Mouse (Mus musculus): ENCODE measurements around the gene Nfix.
"Not testable (repeated sequence)": the region's sequence is repeated elsewhere in the genome, so short reads cannot be mapped to it uniquely, and the experiment has no call there.

Gene Nfix

GRCm38 (mm10) chr8:84700941-84701911, 98.9 kb downstream of the Nfix start, which contains the start of gene Lyl1:
Lyl1 (plus strand) TSS chr8:84701457.
- DNase-seq (ENCODE audit: low read depth, low spot score) = no peak

GRCm38 (mm10) chr8:84700526-84700925, 99.6 kb downstream of the Nfix start:
- DNase-seq (ENCODE audit: low read depth, low spot score) = no peak

DNA sequence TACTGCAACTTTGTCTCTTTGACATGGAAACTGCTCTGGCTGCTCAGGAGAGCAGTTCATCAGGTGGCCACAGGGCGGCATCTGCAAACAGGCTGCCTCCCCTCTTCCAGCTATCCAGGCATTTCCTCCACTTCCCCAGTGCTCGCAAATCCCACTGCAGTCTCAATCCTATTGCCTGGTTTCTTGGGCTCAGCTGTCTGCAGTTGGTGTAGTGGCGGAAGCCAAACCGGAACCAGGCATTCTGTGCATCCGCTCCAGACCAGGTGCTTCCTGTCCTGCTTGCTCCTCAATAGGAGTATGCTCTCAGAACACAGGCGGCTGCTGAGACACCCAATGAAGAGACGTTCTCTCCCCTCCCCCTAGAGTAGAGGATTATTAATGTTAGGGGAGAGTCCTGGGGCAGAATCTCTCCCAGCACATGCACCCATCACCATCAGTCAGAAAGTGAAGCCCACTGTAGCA, 100.3 kb downstream of the Nfix start:
- peak; percentile 64 for DNase-seq (ENCODE audit: low read depth, low spot score)

GRCm38 (mm10) chr8:84698929-84699401, 101.2 kb downstream of the Nfix start:
- no peak for DNase-seq (ENCODE audit: low read depth, low spot score)

DNA sequence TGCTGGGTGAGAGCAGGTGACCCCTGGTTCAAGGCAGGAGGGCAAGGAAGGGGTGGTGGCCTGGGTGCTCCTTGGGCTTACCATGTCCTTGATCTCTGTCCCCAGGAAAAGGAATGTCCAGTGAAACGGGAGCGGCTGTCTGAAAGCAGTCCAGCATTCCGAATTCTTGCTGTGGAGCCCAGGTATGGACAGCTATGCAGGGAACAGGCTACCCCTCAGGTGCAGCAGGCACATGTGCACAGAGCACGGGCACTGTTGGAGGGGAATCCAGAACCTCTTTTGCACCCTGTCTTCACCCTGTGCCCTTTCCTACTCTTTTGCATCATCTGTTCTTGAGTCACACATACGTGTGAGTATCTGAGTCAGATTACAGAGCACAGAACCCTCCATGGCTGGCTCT, 101.9 kb downstream of the Nfix start:
- DNase-seq (ENCODE audit: low read depth, low spot score) = no peak

- no peak for DNase-seq (ENCODE audit: low read depth, low spot score)
These were observed 102.7 kb downstream of the Nfix start for GRCm38 (mm10) chr8:84697166-84698130.

DNA sequence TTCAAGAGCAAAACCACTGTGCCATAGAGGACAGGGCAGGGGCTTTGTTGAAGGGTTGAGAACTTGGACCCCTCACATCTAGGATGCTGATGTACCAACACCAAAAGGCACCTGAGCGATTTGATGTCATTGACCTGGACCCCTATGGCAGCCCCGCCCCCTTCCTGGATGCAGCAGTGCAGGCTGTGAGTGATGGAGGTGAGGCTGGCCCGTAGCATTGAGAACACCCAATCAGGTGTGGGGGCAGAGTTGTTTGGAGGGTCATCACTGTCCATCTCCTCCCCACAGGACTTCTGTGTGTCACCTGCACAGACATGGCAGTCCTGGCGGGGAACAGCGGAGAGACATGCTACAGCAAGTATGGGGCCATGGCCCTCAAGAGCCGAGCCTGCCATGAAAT, 105.0 kb downstream of the Nfix start:
- DNase-seq (ENCODE audit: low read depth, low spot score) = no peak

GRCm38 (mm10) chr8:84693332-84693731, 106.8 kb downstream of the Nfix start:
- DNase-seq (ENCODE audit: low read depth, low spot score) = no peak

GRCm38 (mm10) chr8:84689091-84689915, 110.8 kb downstream of the Nfix start:
- DNase-seq (ENCODE audit: low read depth, low spot score) = peak; percentile 87

DNA sequence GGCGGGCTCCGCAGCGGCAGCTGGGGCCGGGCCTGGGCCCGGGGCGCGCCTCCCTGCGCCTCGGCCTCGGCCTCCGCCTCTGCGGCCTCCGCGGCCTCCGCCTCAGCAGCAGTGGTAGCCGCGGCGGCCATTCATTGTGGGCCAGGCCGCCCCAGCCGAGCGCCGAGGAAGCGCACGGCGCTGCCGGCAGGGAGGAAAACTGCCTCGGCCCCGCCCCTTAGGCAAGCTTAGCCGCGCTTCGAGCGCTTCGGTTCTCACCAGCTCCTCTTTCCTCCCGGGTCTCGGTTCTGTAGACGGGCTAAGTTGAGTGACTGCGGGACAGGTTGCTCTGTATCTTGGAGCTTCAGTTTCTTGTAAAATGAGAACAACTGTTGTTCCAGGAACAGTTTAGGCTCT, 112.4 kb downstream of the Nfix start, which contains the start of gene Nacc1:
Nacc1 (minus strand) TSS at position 158 of the 396 bp plus-strand sequence.
- DNase-seq (ENCODE audit: low read depth, low spot score) = peak; percentile 85

GRCm38 (mm10) chr8:84687003-84687704, 113.0 kb downstream of the Nfix start:
- DNase-seq (ENCODE audit: low read depth, low spot score) = no peak

- DNase-seq (ENCODE audit: low read depth, low spot score) = no peak
These were observed 113.7 kb downstream of the Nfix start, which contains the start of gene Trmt1 for GRCm38 (mm10) chr8:84686191-84687002. Trmt1 (plus strand) TSS chr8:84686307.

- no peak for DNase-seq (ENCODE audit: low read depth, low spot score)
These were observed 115.6 kb downstream of the Nfix start for GRCm38 (mm10) chr8:84684537-84684936.

GRCm38 (mm10) chr8:84682257-84682656, 117.9 kb downstream of the Nfix start:
- DNase-seq (ENCODE audit: low read depth, low spot score) = no peak

- DNase-seq (ENCODE audit: low read depth, low spot score) = no peak
These were observed 118.7 kb downstream of the Nfix start for GRCm38 (mm10) chr8:84681476-84681875.

GRCm38 (mm10) chr8:84677305-84677704, 122.8 kb downstream of the Nfix start:
- no peak for DNase-seq (ENCODE audit: low read depth, low spot score)

DNA sequence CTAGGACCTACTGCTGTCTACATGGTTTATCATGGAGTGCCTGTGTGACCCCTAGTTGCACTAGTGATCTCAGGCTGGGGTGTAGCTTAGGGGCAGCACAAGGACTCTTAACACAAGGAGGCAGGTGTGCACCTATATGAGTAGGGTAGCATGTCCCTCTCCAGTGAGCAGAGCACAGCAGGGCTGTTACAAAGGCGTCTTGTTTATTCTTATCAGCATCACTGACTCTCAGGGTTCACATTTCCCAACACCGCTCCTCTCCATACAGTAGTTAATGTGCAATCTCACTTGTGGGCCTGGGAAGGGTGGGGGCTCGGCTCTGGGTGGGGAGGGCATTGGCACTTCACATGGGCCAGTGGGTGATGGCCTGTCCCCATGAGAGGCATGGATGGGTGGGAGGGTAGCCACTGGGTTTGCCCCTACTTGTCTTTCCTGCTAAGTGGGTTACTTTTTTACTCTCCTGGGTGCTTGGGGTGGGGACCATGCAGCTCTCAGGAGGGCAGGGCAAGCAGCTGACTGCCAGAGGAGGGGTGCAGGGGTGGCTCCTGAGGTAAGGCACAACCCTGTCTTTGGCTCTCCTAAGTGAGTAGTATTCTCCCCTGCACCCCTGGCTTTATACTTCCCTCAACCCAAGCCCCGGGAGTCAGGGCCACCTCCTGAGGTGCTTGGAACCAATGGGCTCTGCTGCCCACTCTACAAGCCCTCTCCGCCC, 129.7 kb downstream of the Nfix start:
- DNase-seq (ENCODE audit: low read depth, low spot score) = not testable (repeated sequence)

- DNase-seq (ENCODE audit: low read depth, low spot score) = no peak
These were observed 131.2 kb downstream of the Nfix start for GRCm38 (mm10) chr8:84668731-84669485.

Measured in forelimb bud, embryonic 11.5 days (tissue).